Mouse (Mus musculus) lung, adult 18-20 months (tissue): ENCODE results near the gene Cd1d1.

Experiments
- DNase-seq, 2 experiments: peaks; one replicate each; pipeline ENCODE4 v3.0.0; 2022; ENCODE audit warnings: mixed read lengths in 2 of 2

The Cd1d1 gene

GRCm38 (mm10) chr3:86960656-86961394 lies 38.4 kb downstream of the Cd1d1 start:
- no peak for DNase-seq

GRCm38 (mm10) chr3:86959088-86959487 lies 40.2 kb downstream of the Cd1d1 start:
- DNase-seq = no peak

DNA sequence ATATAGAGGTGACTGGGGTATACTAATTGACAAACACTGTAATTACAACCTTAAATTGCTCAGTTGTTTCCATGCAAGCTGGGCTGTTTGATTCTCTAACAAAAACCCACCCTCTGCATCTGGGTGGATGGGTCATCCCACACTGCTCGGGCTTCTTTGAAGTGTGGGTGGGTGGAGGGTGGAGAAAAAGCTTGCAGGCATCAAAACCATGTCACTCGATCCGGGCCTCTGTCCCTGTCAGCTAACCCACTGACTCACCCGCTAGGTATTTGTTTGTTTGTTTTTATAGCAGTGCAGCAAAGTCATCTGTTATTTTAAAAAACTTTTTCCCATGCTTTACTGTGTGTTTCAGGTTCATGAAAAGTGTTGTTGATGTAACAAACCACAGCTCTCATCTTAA lies 43.9 kb downstream of the Cd1d1 start:
- DNase-seq = no peak

- DNase-seq = no peak
These were observed 44.7 kb downstream of the Cd1d1 start for GRCm38 (mm10) chr3:86954521-86954920.

DNA sequence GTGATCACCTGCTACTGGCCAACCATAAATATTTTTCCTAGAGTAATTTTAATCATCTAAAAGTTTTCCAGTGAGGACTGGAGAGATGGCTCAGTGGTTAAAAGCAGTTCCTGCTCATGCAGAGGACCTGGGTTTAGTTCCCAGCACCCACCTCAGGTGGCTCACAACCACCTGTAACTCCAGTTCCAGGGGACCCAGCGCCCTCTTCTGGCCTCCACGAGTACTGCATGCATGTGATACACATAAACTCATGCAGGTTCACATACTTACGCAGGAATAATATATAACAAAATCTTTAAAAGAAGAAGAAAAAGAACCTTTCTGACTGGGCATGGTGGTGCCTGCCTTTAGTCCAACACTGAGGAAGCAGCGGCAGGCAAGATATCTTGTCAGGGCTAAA lies 45.4 kb downstream of the Cd1d1 start:
- DNase-seq = no peak

DNA sequence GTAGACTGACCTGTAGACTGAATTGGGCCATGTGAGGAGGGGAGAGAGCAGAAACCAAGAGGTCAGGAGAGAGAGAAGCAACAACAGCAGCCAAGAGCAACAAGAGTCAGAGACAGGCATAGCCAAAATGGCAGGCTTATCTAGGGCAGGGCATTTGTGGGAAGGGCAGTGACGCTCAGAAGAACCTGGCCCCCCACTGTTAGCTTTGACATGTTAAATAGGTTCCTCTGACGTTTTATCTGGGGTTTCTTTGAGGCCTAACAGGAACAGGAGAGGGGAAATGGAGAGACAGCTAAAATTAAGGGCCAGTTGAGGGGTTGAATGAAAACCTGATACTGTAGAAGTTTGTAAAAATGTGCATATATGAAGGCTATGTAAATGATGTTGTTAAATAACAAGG lies 48.6 kb downstream of the Cd1d1 start:
- DNase-seq = no peak
